Mouse (Mus musculus): Measurements from ENCODE around the gene Cd83. TPM values are rescaled to one million over a fixed set of nuclear protein-coding genes. Genes with fewer than 3 reads are reported as not detected.

Gene Cd83
- total RNA-seq, 1 experiment, result 0.76 TPM

DNA sequence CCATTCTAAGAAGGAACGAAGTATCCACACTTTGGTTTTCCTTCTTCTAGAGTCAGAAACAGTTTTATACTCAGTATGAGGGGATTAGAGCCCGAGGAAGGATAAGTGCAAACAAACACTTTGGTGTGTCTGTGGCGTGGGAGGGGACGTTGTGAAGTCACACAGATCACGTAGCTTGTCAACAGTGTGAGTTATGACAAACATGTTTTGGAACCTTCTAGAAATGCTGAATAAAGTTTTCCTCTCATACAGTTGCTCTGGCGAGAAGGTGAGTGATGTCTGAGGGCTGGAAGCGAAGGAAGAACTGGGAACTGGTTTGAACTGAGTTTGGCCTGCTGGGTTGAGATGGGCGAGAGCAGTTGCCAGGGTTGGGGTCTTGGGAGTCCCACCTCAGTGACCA, 4.5 kb upstream of the Cd83 start:
- no peaks in the 10 kb centered on the region for H3K36me3 ChIP-seq (ENCODE audit: control insufficient read depth, insufficient read depth, low read length, poor library complexity, severe bottlenecking)
- in situ Hi-C loops (cut with MboI; ENCODE audit: low sequenced_read_pairs in 2 of 2, unreplicated experiment in 2 of 2), result no loop called here
- no peaks in the 10 kb centered on the region for H3K9me3 ChIP-seq (ENCODE audit: control insufficient read depth, insufficient read depth, low read depth, low read length)
- H3K27ac ChIP-seq (ENCODE audit: insufficient read depth, low read depth, low read length, poor library complexity, severe bottlenecking), result no peak overlapping the region
- no peak for DNase-seq (ENCODE audit: low read depth, low spot score)
- no peak for TF ChIP-seq CHD2 (IDR thresholded peaks at IDR 0.05; ENCODE audit: low read depth, low read length)
- no peak for TF ChIP-seq MAFK (IDR thresholded peaks at IDR 0.05; ENCODE audit: insufficient read depth, low read depth, low read length)
- no peak for TF ChIP-seq ZC3H11A (IDR thresholded peaks at IDR 0.05; ENCODE audit: borderline replicate concordance, low read depth, low read length)
- TF ChIP-seq HCFC1 (IDR thresholded peaks at IDR 0.05; ENCODE audit: borderline replicate concordance, insufficient read depth, low read length), result no peak
- TF ChIP-seq ZNF384 (IDR thresholded peaks at IDR 0.05; ENCODE audit: low read depth, low read length), result no peak
- no peak overlapping the region for H3K4me3 ChIP-seq (ENCODE audit: insufficient read depth in 1 of 2, low read depth in 1 of 2, low read length in 2 of 2, poor library complexity in 1 of 2, severe bottlenecking in 1 of 2)
- no peak overlapping the region for H3K9ac ChIP-seq (ENCODE audit: insufficient read depth, low read depth, low read length, poor library complexity, severe bottlenecking)
- peaks cover 0 to 2% of the 10 kb centered on the region in 2 experiments; a peak in 1 of 4 replicates for H3K4me1 ChIP-seq (ENCODE audit: control insufficient read depth in 2 of 2, insufficient read depth in 2 of 2, low read length in 2 of 2, poor library complexity in 1 of 2)

DNA sequence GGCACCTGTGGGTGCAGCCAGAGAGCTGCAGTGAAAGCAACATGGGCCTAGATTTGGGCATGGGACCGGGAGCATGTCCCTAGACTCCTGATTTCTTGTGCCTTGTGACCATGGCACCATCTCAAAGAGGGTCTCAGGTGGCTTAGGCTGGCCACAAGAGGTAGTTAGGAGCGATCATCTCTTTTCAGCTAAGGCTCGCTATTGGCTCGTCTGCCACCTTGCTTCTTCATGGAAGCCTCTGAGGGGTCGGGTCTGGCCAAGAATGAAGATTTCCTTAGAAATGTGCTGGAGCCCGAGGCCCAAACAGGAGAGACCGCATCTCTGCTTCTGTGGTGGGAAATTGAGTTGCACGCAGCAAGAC, 1.1 kb downstream of the Cd83 start:
- Histone ChIP-seq H3K27ac (ENCODE audit: insufficient read depth, low read depth, low read length, poor library complexity, severe bottlenecking) (no peak overlapping the region), H3K4me3 (ENCODE audit: insufficient read depth in 1 of 2, low read depth in 1 of 2, low read length in 2 of 2, poor library complexity in 1 of 2, severe bottlenecking in 1 of 2) (peak overlapping the region; percentile 54 to 72; a peak in 2 of 4 replicates), H3K36me3 (ENCODE audit: control insufficient read depth, insufficient read depth, low read length, poor library complexity, severe bottlenecking) (no peaks in the 10 kb centered on the region), H3K4me1 (ENCODE audit: control insufficient read depth in 2 of 2, insufficient read depth in 2 of 2, low read length in 2 of 2, poor library complexity in 1 of 2) (0 out of 4 replicates have a peak, but pooled peaks cover 0 to 4% of the 10 kb centered on the region in 2 experiments), H3K9ac (ENCODE audit: insufficient read depth, low read depth, low read length, poor library complexity, severe bottlenecking) (no peak overlapping the region; the same call in 1 of the 2 replicates), H3K9me3 (ENCODE audit: control insufficient read depth, insufficient read depth, low read depth, low read length) (no peaks in the 10 kb centered on the region)
- TF ChIP-seq HCFC1 (IDR thresholded peaks at IDR 0.05; ENCODE audit: borderline replicate concordance, insufficient read depth, low read length) (no peak), ZNF384 (IDR thresholded peaks at IDR 0.05; ENCODE audit: low read depth, low read length) (no peak), CHD2 (IDR thresholded peaks at IDR 0.05; ENCODE audit: low read depth, low read length) (no peak), ZC3H11A (IDR thresholded peaks at IDR 0.05; ENCODE audit: borderline replicate concordance, low read depth, low read length) (no peak), MAFK (IDR thresholded peaks at IDR 0.05; ENCODE audit: insufficient read depth, low read depth, low read length) (no peak)
- in situ Hi-C loops (cut with MboI; ENCODE audit: low sequenced_read_pairs in 2 of 2, unreplicated experiment in 2 of 2), result no loop called here
- DNase-seq (ENCODE audit: low read depth, low spot score), result no peak

DNA sequence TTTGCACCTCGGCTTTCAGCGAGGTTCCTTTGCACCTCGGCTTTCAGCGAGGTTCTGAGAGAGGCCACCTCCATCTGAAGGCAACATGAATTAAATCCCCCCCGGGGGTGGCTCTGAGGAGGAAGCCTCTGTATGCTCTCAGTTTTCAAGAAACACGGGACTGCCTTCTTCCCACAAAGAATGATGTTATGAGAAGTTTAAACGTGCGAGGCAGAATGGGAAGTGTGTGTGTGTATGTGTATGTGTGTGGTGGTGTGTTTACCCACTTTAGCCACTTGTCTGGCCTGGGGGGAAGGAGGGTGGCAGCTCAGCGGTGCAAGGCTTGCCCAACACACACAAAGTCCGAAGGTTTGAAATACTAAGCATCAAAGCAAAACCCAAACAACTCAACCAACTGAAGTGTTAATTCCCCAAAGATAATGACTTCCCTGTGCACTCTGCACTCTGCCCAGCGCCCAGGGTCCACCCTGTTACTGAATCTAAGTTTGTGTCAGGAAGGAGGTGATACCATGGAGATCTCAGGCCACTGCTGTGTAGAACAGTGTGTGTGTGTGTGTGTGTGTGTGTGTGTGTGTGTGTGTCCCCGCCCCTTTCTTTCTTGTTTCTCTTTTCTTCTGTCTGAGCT, 1.7 kb downstream of the Cd83 start:
- H3K36me3 ChIP-seq (ENCODE audit: control insufficient read depth, insufficient read depth, low read length, poor library complexity, severe bottlenecking), result no peaks in the 10 kb centered on the region
- no peaks in the 10 kb centered on the region for H3K9me3 ChIP-seq (ENCODE audit: control insufficient read depth, insufficient read depth, low read depth, low read length)
- TF ChIP-seq HCFC1 (IDR thresholded peaks at IDR 0.05; ENCODE audit: borderline replicate concordance, insufficient read depth, low read length), result no peak
- TF ChIP-seq ZNF384 (IDR thresholded peaks at IDR 0.05; ENCODE audit: low read depth, low read length), result no peak
- no peak for TF ChIP-seq CHD2 (IDR thresholded peaks at IDR 0.05; ENCODE audit: low read depth, low read length)
- TF ChIP-seq MAFK (IDR thresholded peaks at IDR 0.05; ENCODE audit: insufficient read depth, low read depth, low read length), result no peak
- TF ChIP-seq ZC3H11A (IDR thresholded peaks at IDR 0.05; ENCODE audit: borderline replicate concordance, low read depth, low read length), result no peak
- no peak overlapping the region for H3K4me3 ChIP-seq (ENCODE audit: insufficient read depth in 1 of 2, low read depth in 1 of 2, low read length in 2 of 2, poor library complexity in 1 of 2, severe bottlenecking in 1 of 2)
- in situ Hi-C loops (cut with MboI; ENCODE audit: low sequenced_read_pairs in 2 of 2, unreplicated experiment in 2 of 2), result no loop called here
- H3K27ac ChIP-seq (ENCODE audit: insufficient read depth, low read depth, low read length, poor library complexity, severe bottlenecking), result no peak overlapping the region
- no peak for DNase-seq (ENCODE audit: low read depth, low spot score)
- H3K9ac ChIP-seq (ENCODE audit: insufficient read depth, low read depth, low read length, poor library complexity, severe bottlenecking), result no peak overlapping the region
- H3K4me1 ChIP-seq (ENCODE audit: control insufficient read depth in 2 of 2, insufficient read depth in 2 of 2, low read length in 2 of 2, poor library complexity in 1 of 2), result 0 out of 4 replicates have a peak, but pooled peaks cover 0 to 4% of the 10 kb centered on the region in 2 experiments

DNA sequence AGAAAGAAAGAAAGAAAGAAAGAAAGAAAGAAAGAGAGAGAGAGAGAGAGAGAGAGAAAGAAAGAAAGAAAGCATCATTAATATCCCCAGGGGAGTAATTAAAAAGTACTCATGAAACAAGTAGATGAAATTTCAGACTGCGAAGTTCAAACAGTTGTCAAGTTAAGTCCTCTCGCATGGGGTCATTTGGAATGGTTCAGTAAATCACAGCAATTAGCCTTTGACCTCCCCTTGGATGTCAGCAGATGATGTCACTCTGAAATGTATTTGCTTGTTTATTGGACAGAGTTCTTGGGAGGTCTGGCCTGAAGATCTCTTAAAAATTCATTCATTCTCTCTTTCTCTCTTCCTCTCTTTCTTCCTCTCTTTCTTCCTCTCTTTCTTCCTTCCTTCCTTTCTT, 2.7 kb downstream of the Cd83 start:
- Histone ChIP-seq H3K4me1 (ENCODE audit: control insufficient read depth in 2 of 2, insufficient read depth in 2 of 2, low read length in 2 of 2, poor library complexity in 1 of 2) (0 out of 4 replicates have a peak, but pooled peaks cover 0 to 4% of the 10 kb centered on the region in 2 experiments), H3K9me3 (ENCODE audit: control insufficient read depth, insufficient read depth, low read depth, low read length) (no peaks in the 10 kb centered on the region), H3K27ac (ENCODE audit: insufficient read depth, low read depth, low read length, poor library complexity, severe bottlenecking) (no peak overlapping the region), H3K9ac (ENCODE audit: insufficient read depth, low read depth, low read length, poor library complexity, severe bottlenecking) (no peak overlapping the region), H3K4me3 (ENCODE audit: insufficient read depth in 1 of 2, low read depth in 1 of 2, low read length in 2 of 2, poor library complexity in 1 of 2, severe bottlenecking in 1 of 2) (no peak overlapping the region), H3K36me3 (ENCODE audit: control insufficient read depth, insufficient read depth, low read length, poor library complexity, severe bottlenecking) (no peaks in the 10 kb centered on the region)
- no peak for DNase-seq (ENCODE audit: low read depth, low spot score)
- in situ Hi-C loops (cut with MboI; ENCODE audit: low sequenced_read_pairs in 2 of 2, unreplicated experiment in 2 of 2), result no loop called here
- TF ChIP-seq CHD2 (IDR thresholded peaks at IDR 0.05; ENCODE audit: low read depth, low read length) (no peak), ZNF384 (IDR thresholded peaks at IDR 0.05; ENCODE audit: low read depth, low read length) (no peak), HCFC1 (IDR thresholded peaks at IDR 0.05; ENCODE audit: borderline replicate concordance, insufficient read depth, low read length) (no peak), MAFK (IDR thresholded peaks at IDR 0.05; ENCODE audit: insufficient read depth, low read depth, low read length) (no peak), ZC3H11A (IDR thresholded peaks at IDR 0.05; ENCODE audit: borderline replicate concordance, low read depth, low read length) (no peak)

Data from ES-E14 (cell line).